Mouse (Mus musculus) frontal cortex, adult 2 months (tissue): Measurements from ENCODE around the gene Fgf11. TPM values are rescaled to one million over a fixed set of nuclear protein-coding genes. Genes with fewer than 3 reads are reported as not detected.
A peak's percentile ranks its signal among the peaks of the same experiment; 100 is the strongest.

Source experiments
- DNase-seq, 2 experiments: peaks; one replicate each; pipeline ENCODE4 v3.0.0; 2022; ENCODE audit warnings: low spot score in 1 of 2; ENCODE audit errors: extremely low spot score in 1 of 2
- polyA plus RNA-seq: library from polyadenylated mRNA; depleted of rRNA; stranded (reverse); fragments of >200 nt; gene quantifications from 2 replicates; pipeline ENCODE4 v1.2.3, GENCODE M21; 2012; rRNA removed

Gene Fgf11
- 18.4 and 22.0 TPM in 2 replicates for polyA plus RNA-seq

GRCm38 (mm10) chr11:69801379-69801977 lies at the start of gene Fgf11:
Gene Fgf11 (minus strand): TSS chr11:69801857.
- no peak for DNase-seq

DNA sequence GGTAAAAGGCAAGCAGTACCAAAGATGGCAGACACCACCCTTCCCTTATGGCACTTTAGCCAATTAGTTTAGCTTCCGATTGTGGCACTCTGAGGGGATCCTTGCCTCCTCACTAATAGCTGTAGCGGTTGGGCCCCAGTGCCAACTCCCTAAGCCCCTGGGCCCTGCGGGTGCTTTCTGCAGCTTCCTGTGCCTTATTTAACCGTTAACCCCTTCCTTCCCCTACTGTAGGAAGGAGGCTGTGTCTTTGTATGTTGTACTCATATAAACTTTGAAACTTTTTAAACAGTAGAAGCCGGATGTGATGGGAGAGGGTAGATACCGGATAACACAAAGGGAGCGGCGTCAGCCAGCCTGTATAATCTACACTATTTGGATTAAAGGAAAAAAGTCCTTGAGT lies 49.1 kb upstream of the Fgf11 start:
- no peak for DNase-seq

- DNase-seq = no peak
Observed at GRCm38 (mm10) chr11:69849884-69850283, 48.2 kb upstream of the Fgf11 start.

DNA sequence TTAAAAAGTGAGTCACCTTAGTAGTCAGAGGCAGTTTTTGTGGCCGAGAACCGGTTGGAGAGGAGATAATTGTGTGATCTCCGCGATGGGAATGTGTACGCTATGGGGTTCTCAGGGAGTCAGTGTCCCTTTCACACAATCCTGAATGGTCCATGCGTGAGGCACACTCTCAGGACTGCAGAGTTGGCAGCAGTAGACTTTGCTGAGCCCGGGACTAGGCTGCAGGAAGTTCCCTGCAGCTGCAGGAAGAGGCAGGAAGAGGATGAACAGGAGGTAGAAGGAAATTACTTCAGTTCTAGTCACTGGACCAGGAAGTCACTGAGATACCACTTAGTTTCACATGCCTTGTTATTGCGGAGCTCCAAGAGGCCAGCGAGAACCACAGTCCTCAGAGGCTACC lies 47.5 kb upstream of the Fgf11 start:
- DNase-seq = no peak

- no peak for DNase-seq
Observed at GRCm38 (mm10) chr11:69848021-69848420, 46.4 kb upstream of the Fgf11 start.

DNA sequence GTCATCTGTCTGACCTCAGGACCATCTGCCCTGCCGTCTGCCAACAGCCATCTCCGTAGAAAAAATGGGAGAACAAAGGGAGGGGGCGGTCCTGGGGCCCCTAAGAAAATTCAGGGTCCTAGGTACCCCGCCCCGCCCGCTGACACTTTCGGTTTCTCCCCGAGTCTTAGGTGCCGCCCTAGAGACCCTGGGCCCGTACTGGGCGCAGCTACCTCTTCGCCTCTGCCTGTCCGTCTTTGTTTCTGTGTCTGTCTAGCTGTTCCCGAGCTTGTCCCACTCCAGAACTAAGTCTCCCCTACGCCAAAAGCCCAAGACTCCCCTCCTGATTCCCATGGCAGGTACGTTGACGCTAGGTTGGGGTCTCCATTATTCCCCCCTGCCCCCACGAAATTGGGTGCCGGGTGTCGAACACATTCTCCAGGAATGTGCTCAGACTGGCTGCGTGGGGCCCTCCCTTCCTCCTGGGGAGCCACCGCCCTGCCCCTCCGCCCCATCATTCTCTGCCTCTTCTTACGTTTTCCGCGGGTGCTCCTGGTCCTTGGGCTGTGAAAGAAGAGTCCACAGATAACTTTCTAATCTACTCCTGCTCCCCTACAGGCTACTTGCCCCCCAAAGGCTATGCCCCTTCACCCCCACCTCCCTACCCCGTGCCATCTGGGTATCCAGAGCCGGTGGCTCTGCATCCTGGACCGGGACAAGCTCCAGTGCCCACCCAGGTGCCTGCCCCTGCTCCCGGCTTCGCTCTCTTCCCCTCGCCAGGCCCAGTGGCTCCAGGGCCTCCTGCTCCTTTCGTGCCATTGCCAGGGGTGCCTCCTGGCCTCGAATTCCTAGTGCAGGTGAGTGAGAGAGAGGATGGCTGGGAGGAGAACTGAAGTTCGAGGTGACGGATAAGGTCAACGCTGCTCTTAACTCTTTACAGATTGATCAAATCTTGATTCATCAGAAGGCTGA lies 45.4 kb upstream of the Fgf11 start:
- DNase-seq = no peak

DNA sequence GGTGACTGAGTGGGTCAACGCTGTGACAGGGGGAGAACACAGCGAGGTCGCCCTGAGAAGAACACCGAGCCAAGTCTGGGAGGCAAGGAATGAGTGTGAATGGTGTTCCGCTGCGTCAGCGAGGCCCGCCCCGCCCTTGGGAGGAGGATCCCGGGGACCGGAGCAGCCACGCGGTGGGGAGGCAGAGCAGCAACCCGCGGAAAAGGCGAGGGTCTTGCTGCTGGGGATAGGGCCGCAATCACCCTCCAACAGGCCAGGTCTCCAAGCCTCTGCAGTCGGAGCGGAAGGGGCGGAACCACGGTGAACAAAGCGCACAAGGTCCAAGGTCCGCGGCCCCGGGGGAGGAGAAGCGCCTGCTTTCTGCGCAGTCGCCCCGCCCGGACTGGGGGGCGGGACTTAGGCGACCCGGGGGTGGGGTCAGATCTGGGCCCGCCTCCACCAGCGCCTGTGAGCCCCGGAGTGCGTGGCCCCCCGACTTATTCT lies 44.6 kb upstream of the Fgf11 start, which contains the start of gene Plscr3:
TSS of gene Plscr3 (plus strand) at position 179 of the 483 bp plus-strand sequence.
- peak; percentile 71 to 82 for DNase-seq

DNA sequence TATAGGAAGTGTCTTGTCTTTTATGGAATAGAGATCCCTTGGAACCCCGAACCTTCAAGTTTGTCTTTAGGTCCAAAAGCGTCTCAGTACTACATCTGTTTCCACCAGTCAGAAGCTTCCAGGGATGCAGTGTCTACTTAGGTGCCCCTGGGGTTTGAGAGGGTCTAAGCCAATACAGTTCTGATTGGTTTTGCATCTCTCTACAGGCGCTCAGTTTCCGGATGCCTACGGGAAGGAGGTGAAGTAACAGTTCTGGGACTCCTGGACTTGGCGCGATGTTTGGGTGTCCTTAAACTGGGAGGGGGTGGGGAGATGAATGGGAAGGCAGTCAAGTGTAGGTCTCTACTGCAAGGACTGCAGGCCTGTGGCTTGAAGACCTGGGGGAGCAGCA lies 37.1 kb upstream of the Fgf11 start:
- peak in 1 of 2 experiments; percentile 37 for DNase-seq

DNA sequence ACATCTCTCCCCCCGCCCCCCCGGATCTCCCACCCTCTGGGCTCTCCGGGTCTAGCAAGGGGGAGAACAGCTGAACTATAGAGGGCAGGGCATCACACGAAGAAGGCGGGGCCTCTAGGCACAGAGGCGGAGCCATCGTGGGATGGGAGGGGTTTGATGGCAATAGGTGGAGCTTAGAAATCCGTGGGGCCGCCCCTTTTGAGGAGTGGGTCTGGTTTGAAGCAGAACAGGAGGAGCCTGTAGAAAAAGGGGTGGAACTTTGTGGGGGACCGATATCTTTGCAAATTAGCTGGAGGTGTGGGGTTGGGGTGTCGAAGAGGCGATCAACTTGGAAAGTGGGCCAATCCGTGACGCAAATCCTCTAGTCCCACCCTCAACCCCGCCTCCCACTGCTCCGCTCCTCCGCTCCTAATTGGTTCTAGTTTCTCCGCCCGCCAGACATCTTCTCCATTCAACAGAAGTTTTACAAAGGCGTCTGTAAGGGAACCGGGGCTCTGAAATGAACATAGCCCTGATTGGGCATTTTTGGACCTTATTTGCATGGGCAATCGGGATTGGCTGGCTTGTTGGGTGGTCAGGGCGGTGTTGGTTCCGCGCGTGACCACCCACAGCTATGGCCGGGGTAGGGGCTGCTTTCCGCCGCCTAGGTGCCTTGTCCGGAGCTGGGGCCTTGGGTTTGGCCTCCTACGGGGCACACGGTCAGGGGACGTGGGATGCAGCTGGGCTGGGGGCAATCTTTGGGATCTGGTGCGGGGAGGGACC lies 36.5 kb upstream of the Fgf11 start, which contains the start of gene Tmem256:
TSS of gene Tmem256 (plus strand) at position 563 of the 762 bp plus-strand sequence.
- DNase-seq = peak; percentile 98 to 99

- no peak for DNase-seq
Observed at GRCm38 (mm10) chr11:69837604-69837951, 35.9 kb upstream of the Fgf11 start, which contains the start of gene Nlgn2. Gene Nlgn2 (minus strand): TSS chr11:69837784.

- DNase-seq = peak in 1 of 2 experiments; percentile 41
Observed at GRCm38 (mm10) chr11:69836703-69837576, 35.3 kb upstream of the Fgf11 start.

GRCm38 (mm10) chr11:69835966-69836335 lies 34.3 kb upstream of the Fgf11 start:
- no peak for DNase-seq

- DNase-seq = no peak
Observed at GRCm38 (mm10) chr11:69835326-69835965, 33.8 kb upstream of the Fgf11 start.

- DNase-seq = no peak
Observed at GRCm38 (mm10) chr11:69834001-69834549, 32.4 kb upstream of the Fgf11 start.

DNA sequence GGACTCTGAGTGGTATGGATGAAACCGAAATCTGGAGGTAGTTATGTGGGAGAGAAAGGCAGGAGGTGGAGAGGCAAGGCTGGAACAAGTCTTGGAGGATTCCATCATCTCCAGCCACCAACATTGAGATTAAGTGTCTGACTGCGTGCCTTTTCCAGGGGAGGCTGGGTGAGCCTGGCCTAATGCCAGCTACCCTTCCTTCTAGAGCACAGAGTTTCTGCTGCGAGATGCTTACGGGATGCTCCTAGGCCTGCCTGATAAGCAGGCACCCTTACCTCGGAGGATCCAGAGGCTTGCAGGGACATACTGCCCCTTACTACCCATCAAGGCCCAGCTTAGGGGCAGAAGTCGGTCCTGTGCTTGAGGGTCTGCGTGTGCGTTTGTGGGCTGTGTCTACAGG lies 31.9 kb upstream of the Fgf11 start:
- DNase-seq = no peak

DNA sequence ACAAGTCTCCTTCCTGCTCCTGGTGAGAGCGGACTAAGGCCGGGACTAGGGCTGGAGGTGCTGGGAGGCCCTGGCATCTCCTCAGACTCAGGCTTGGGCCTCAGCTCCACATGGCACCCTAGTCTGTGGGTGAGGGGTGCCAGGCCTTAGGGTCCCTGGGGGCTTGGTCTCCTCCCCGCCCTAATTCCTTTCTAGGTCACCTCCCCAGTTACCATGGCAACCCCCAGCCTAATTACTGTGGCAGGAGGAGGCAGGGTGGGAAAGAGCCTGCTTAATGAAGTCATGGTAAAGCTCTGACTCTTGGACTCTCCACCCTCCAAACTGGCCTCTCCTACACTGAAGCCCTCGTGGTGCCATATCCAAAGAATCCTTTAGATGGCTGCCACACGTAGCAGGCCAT lies 27.2 kb upstream of the Fgf11 start:
- no peak for DNase-seq

DNA sequence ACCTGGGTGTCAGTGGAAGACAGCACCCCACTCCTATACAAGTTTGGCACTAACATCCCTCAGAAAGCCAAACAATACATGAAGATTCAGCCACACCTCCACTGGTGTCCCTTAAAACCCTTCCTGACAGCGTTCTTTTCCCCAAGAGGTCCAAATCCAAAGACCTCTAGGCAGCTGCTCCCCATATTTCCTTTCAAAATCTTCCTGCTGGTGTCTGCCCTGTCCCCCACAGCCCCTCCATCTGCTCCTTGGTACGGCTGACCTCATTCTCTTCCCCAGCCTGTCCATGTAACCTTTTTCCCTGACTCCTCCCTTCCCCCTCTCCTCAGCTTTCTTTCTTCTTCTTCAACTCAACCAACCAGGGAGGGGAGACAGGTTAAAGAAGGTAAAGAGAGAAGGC lies 21.8 kb upstream of the Fgf11 start:
- no peak for DNase-seq

DNA sequence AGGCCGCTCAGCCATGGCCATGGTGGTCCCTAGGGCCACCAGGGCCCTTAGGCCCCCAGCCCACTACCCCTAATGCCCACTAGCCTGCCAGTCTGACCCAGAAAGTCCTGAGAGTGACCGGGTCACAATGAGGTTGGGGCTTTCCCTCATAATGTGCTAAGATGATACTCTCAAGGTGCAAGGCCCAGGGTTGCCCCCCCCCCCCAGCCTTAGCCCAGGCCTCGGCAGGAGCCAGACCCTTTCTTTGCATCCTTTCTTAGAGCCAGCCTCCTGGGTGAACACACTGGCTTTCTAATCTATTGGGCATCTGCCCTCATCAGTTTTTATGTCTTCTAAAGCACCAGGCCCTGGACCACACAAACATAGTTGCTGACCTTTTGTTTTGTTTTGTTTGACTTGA lies 20.4 kb upstream of the Fgf11 start, which contains the start of gene Spem1:
TSS of gene Spem1 (minus strand) at position 101 of the 400 bp plus-strand sequence.
- no peak for DNase-seq

- no peak for DNase-seq
Observed at GRCm38 (mm10) chr11:69818871-69819270, 17.2 kb upstream of the Fgf11 start.
